Mouse (Mus musculus) megakaryocyte, embryonic 14.5 days (primary cell): Measurements from ENCODE around the gene Scpep1.

Experiments used
- FLI1 ChIP-seq: IDR thresholded peaks from 2 replicates; pipeline ENCODE4 v1.6.1; 2012; ENCODE audit warnings: low read length, inconsistent platforms, mixed read lengths
- GATA1 ChIP-seq: IDR thresholded peaks from 3 replicates; pipeline ENCODE4 v1.6.1; 2012; ENCODE audit warnings: mixed read lengths, low read length, inconsistent platforms, borderline replicate concordance

DNA sequence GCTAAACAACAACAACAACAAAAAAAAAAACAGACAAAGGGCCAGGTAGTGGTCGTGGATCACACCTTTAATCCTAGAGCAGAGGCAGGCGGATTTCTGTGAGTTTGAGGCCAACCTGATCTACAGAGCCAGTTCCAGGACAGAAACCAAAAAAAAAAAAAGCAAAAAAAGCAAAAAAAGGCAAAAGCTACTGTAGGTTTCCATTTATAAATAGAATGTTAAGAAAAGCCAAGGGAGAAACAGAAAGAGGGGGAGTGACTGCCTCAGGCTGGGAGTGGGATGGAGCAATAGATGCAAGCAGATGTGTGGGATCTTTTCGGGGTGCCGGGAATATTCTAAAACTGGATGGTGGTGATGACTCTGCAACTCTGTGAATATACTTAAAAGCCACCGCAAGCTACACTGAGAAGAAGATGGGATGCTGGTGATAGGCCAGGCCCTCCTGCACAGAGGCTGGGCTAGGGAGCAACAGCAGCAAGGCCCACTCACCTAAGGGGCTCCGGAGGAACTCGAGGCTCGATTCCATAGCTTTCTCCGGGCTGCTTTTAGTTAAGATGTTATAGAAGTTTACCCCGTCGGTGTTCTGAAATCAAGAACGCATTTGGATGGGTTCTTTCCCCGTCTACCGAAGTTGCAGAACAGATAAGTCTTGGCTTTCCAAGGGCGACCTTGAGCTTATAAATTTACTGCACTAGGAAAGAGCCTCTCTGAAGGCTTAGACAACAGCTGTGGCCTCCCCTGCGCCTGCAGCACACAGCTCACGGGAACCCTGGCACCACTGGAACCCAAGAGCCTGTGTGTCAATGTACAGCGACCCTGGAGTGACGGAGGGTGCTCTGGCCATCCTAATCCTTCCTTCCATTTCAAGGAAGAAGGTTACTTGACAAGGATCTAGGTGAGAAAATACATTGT is 20.9 kb downstream of the Scpep1 start:
- TF ChIP-seq GATA1: no peak
- TF ChIP-seq FLI1: no peak
